Mouse (Mus musculus) small intestine, adult 2 months (tissue): ENCODE measurements at regions not wholly inside any gene's neighbourhood (a gene's known extent, or its start where the extent isn't known, plus 50 kb on each side); places are given as distances from the start of the nearest gene placed in this dataset.

Experiments used
- CTCF ChIP-seq: fragments of 200-500 bp; IDR thresholded peaks from 2 replicates; pipeline ENCODE4 v1.5.1; 2012; ENCODE audit warnings: low read depth, mild to moderate bottlenecking, control low read depth, inconsistent platforms, low read length, moderate library complexity, mixed read lengths; ENCODE audit not compliant: insufficient replicate concordance, insufficient read length; ENCODE audit errors: extremely low read depth
- POLR2A ChIP-seq: fragments of 200-500 bp; IDR thresholded peaks from 2 replicates; pipeline ENCODE4 v1.6.1; 2012; ENCODE audit warnings: low read depth, mild to moderate bottlenecking, control low read depth, inconsistent platforms, low read length, moderate library complexity

- no peak for TF ChIP-seq CTCF
- TF ChIP-seq POLR2A, result no peak
These were observed 62.7 kb upstream of the Gm15217 start for GRCm38 (mm10) chr14:46316521-46316920.
